Mouse (Mus musculus): ENCODE data around the gene Fiz1. TPM values are rescaled to one million over a fixed set of nuclear protein-coding genes. Genes with fewer than 3 reads are reported as not detected.

Gene Fiz1
- polyA plus RNA-seq, 1 experiment from 2014 or later, result 60.1 TPM

Other genes with a start within 250 kb of the Fiz1 start
- gene Fam71e2, start 243.4 kb downstream of the Fiz1 start, polyA plus RNA-seq (2016; fragmentation: Nextera tagmentation; extraction: Ambion mirVana), result not detected in 2 replicates
- 0.34 TPM in 1 of 2 replicates, not detected in the other for gene Il11, start 231.8 kb downstream of the Fiz1 start, polyA plus RNA-seq (2016; fragmentation: Nextera tagmentation; extraction: Ambion mirVana)
- gene Tmem190, start 231.8 kb downstream of the Fiz1 start, polyA plus RNA-seq (2016; fragmentation: Nextera tagmentation; extraction: Ambion mirVana), result not detected in 2 replicates
- 2.9 and 4.0 TPM in 2 replicates for gene Tmem238, start 225.0 kb downstream of the Fiz1 start, polyA plus RNA-seq (2016; fragmentation: Nextera tagmentation; extraction: Ambion mirVana)
- gene Rpl28, start 221.8 kb downstream of the Fiz1 start, polyA plus RNA-seq (2016; fragmentation: Nextera tagmentation; extraction: Ambion mirVana), result 290 and 306 TPM in 2 replicates
- gene Ube2s, start 202.1 kb downstream of the Fiz1 start, polyA plus RNA-seq (2016; fragmentation: Nextera tagmentation; extraction: Ambion mirVana), result 331 and 348 TPM in 2 replicates
- 5.3 and 6.7 TPM in 2 replicates for gene Shisa7, start 170.0 kb downstream of the Fiz1 start, polyA plus RNA-seq (2016; fragmentation: Nextera tagmentation; extraction: Ambion mirVana)
- gene Isoc2b, start 144.4 kb downstream of the Fiz1 start, polyA plus RNA-seq (2016; fragmentation: Nextera tagmentation; extraction: Ambion mirVana), result 5.1 and 7.0 TPM in 2 replicates
- 0.88 and 1.2 TPM in 2 replicates for gene Isoc2a, start 137.5 kb downstream of the Fiz1 start, polyA plus RNA-seq (2016; fragmentation: Nextera tagmentation; extraction: Ambion mirVana)
- not detected in 2 replicates for gene Gm36210, start 108.2 kb downstream of the Fiz1 start, polyA plus RNA-seq (2016; fragmentation: Nextera tagmentation; extraction: Ambion mirVana)
- 4.3 and 4.8 TPM in 2 replicates for gene Zfp628, start 99.5 kb downstream of the Fiz1 start, polyA plus RNA-seq (2016; fragmentation: Nextera tagmentation; extraction: Ambion mirVana)
- gene Nat14, start 92.7 kb downstream of the Fiz1 start, polyA plus RNA-seq (2016; fragmentation: Nextera tagmentation; extraction: Ambion mirVana), result 12.3 and 14.3 TPM in 2 replicates
- gene Ssc5d, start 88.9 kb downstream of the Fiz1 start, polyA plus RNA-seq (2016; fragmentation: Nextera tagmentation; extraction: Ambion mirVana), result 1.6 and 2.2 TPM in 2 replicates
- gene Sbk2, start 50.3 kb downstream of the Fiz1 start, polyA plus RNA-seq (2016; fragmentation: Nextera tagmentation; extraction: Ambion mirVana), result not detected in 2 replicates
- gene Sbk3, start 43.5 kb downstream of the Fiz1 start, polyA plus RNA-seq (2016; fragmentation: Nextera tagmentation; extraction: Ambion mirVana), result 0.19 and 0.23 TPM in 2 replicates
- gene Zfp579, start 18.5 kb downstream of the Fiz1 start, polyA plus RNA-seq (2016; fragmentation: Nextera tagmentation; extraction: Ambion mirVana), result 57.8 and 61.4 TPM in 2 replicates
- 8.5 and 9.1 TPM in 2 replicates for gene Zfp524, start 282 bp downstream of the Fiz1 start, polyA plus RNA-seq (2016; fragmentation: Nextera tagmentation; extraction: Ambion mirVana)
- gene Gm44973, start 799 bp upstream of the Fiz1 start, polyA plus RNA-seq (2016; fragmentation: Nextera tagmentation; extraction: Ambion mirVana), result 0.32 TPM in 1 of 2 replicates, not detected in the other
- gene Zfp865, start 5.7 kb upstream of the Fiz1 start, polyA plus RNA-seq (2016; fragmentation: Nextera tagmentation; extraction: Ambion mirVana), result 9.0 and 9.3 TPM in 2 replicates
- gene Ccdc106, start 5.9 kb upstream of the Fiz1 start, polyA plus RNA-seq (2016; fragmentation: Nextera tagmentation; extraction: Ambion mirVana), result 17.4 and 19.9 TPM in 2 replicates
- gene 4632433K11Rik, start 19.4 kb upstream of the Fiz1 start, polyA plus RNA-seq (2016; fragmentation: Nextera tagmentation; extraction: Ambion mirVana), result 0.44 TPM in 1 of 2 replicates, not detected in the other
- gene Zfp784, start 23.7 kb upstream of the Fiz1 start, polyA plus RNA-seq (2016; fragmentation: Nextera tagmentation; extraction: Ambion mirVana), result 6.1 and 6.9 TPM in 2 replicates
- 45.4 and 51.8 TPM in 2 replicates for gene Zfp580, start 36.8 kb upstream of the Fiz1 start, polyA plus RNA-seq (2016; fragmentation: Nextera tagmentation; extraction: Ambion mirVana)
- 136 and 138 TPM in 2 replicates for gene U2af2, start 47.4 kb upstream of the Fiz1 start, polyA plus RNA-seq (2016; fragmentation: Nextera tagmentation; extraction: Ambion mirVana)
- gene Epn1, start 65.5 kb upstream of the Fiz1 start, polyA plus RNA-seq (2016; fragmentation: Nextera tagmentation; extraction: Ambion mirVana), result 74.5 and 79.6 TPM in 2 replicates
- gene Rfpl4, start 102.3 kb upstream of the Fiz1 start, polyA plus RNA-seq (2016; fragmentation: Nextera tagmentation; extraction: Ambion mirVana), result not detected in 2 replicates
- gene Rasl2-9, start 111.3 kb upstream of the Fiz1 start, polyA plus RNA-seq (2016; fragmentation: Nextera tagmentation; extraction: Ambion mirVana), result 0.31 and 0.41 TPM in 2 replicates
- gene Vmn1r55, start 135.0 kb upstream of the Fiz1 start, polyA plus RNA-seq (2016; fragmentation: Nextera tagmentation; extraction: Ambion mirVana), result not detected in 2 replicates
- not detected in 2 replicates for gene Vmn1r56, start 182.1 kb upstream of the Fiz1 start, polyA plus RNA-seq (2016; fragmentation: Nextera tagmentation; extraction: Ambion mirVana)
- gene Vmn1r57, start 203.8 kb upstream of the Fiz1 start, polyA plus RNA-seq (2016; fragmentation: Nextera tagmentation; extraction: Ambion mirVana), result not detected in 2 replicates